Mouse (Mus musculus) hindbrain, embryonic 14.5 days (tissue): ENCODE data around the gene Pdf. TPM values are rescaled to one million over a fixed set of nuclear protein-coding genes. Genes with fewer than 3 reads are reported as not detected.
A peak's percentile ranks its signal among the peaks of the same experiment; 100 is the strongest.

Experiments
- ATAC-seq: fragments of 200-750 bp; cut with Nextera tagmentation; 2 replicates; pipeline ENCODE4 v1.8.0; 2017; ENCODE audit warnings: moderate number of reproducible peaks, mild to moderate bottlenecking, moderate TSS enrichment, moderate library complexity; ENCODE audit not compliant: low FRiP score
- DNase-seq: peaks from one replicate; pipeline ENCODE4 v3.0.0-alpha.2; 2015; ENCODE audit warnings: low spot score
- H3K27ac ChIP-seq: fragments of 300-500 bp; sonication (generic); 2 replicates; pipeline ENCODE4 v1.5.1; 2014; ENCODE audit warnings: mild to moderate bottlenecking, moderate library complexity
- H3K27me3 ChIP-seq: fragments of 300-500 bp; sonication (generic); 2 replicates; pipeline ENCODE4 v1.6.1; 2014; ENCODE audit warnings: mild to moderate bottlenecking, low read length, mixed read lengths; ENCODE audit not compliant: control insufficient read depth, insufficient read depth
- H3K36me3 ChIP-seq: fragments of 300-500 bp; sonication (generic); replicated peaks from 2 replicates; pipeline ENCODE4 v1.6.1; 2014; ENCODE audit not compliant: control insufficient read depth, insufficient read depth
- H3K4me1 ChIP-seq: fragments of 300-500 bp; sonication (generic); replicated peaks from 2 replicates; pipeline ENCODE4 v1.6.1; 2014; ENCODE audit warnings: antibody characterized with exemption, low read length, mixed read lengths; ENCODE audit not compliant: control insufficient read depth, insufficient read depth
- H3K4me2 ChIP-seq: fragments of 300-500 bp; sonication (generic); replicated peaks from 2 replicates; pipeline ENCODE4 v1.6.1; 2014; ENCODE audit warnings: mild to moderate bottlenecking, moderate library complexity
- H3K4me3 ChIP-seq: fragments of 300-500 bp; sonication (generic); replicated peaks from 2 replicates; pipeline ENCODE4 v1.5.1; 2014; ENCODE audit warnings: mild to moderate bottlenecking, low read length
- H3K9ac ChIP-seq: fragments of 300-500 bp; sonication (generic); 2 replicates; pipeline ENCODE4 v1.6.1; 2014
- H3K9me3 ChIP-seq: fragments of 300-500 bp; sonication (generic); 2 replicates; pipeline ENCODE4 v1.6.1; 2016; ENCODE audit warnings: low read length; ENCODE audit not compliant: control insufficient read depth
- WGBS: fragments of 180-500 bp; shearing (Covaris S2); extraction: QIAGEN DNeasy Blood & Tissue Kit; methylation state at CpG from one replicate; pipeline ENCODE4 v1.1.7; 2014; 5-methylcytosine and 5-hydroxymethylcytosine counted together
- polyA plus RNA-seq: library from polyadenylated mRNA; unstranded; fragments of >200 nt; fragmentation: Nextera tagmentation; extraction: Ambion mirVana; gene quantifications from 2 replicates; pipeline ENCODE4 v1.2.1, GENCODE M21; 2014

Gene Pdf
- polyA plus RNA-seq, result 32.1 and 32.3 TPM in 2 replicates

DNA sequence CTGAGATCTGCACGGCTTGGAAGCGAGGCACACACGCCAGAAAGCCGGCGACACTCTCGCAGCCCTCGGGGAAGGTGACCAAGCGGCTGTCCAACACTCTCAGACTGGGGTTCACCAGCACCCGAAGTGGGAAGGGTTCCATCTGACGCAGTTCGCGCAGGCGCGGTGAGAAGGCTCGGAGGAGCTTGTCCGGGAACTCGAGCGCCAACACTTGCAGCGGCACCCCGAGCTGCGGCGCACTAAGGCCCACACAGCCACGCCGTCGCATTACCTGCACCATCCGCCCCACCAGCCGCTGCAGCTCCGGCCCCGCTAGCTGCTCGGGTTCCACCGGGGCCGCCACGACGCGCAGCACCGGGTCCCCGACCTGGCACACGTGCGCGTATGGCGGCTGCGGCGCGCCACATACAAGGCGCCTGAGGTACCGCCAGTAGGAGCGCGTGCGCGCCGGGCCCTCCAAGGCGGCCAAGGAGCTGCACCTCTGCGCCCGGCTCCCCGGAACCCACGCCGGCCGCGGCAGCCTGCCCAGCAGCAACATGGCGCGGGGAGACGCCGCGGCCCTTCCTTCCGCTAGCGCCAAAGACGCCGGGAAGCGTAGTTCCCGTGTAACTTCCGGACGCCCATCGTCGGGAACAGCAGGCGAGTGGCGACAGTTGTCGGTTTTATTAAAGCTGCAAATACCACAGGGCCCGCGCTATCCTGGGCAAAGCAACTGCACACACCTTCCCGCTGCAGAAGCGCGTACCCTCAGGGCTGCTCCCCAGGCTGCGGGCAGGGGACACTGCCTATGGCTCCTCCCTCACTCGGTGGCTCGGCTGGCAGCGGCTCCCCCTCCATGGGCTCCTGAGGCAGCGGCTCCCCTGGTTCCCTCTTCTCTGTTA is at the start of gene Pdf:
Pdf (minus strand) TSS at position 554 of the 881 bp plus-strand sequence.
- peaks cover 17% of the 10 kb centered on the region; the same call in 1 of the 2 replicates for H3K4me1 ChIP-seq
- under 1% methylated on average over 84 of the region's 87 CpGs for WGBS
- peak within 1 kb of the TSS; percentile 90 for H3K27ac ChIP-seq
- no peaks in the 10 kb centered on the region for H3K9me3 ChIP-seq
- ATAC-seq (peak; percentile 86), DNase-seq (peak; percentile 78)
- H3K27me3 ChIP-seq, result no peaks in the 10 kb centered on the region
- peak within 1 kb of the TSS; percentile 80 for H3K4me3 ChIP-seq
- H3K4me2 ChIP-seq, result peak within 1 kb of the TSS; percentile 92
- H3K36me3 ChIP-seq, result peaks cover 79% of the 10 kb centered on the region
- H3K9ac ChIP-seq, result peak within 1 kb of the TSS; percentile 90

DNA sequence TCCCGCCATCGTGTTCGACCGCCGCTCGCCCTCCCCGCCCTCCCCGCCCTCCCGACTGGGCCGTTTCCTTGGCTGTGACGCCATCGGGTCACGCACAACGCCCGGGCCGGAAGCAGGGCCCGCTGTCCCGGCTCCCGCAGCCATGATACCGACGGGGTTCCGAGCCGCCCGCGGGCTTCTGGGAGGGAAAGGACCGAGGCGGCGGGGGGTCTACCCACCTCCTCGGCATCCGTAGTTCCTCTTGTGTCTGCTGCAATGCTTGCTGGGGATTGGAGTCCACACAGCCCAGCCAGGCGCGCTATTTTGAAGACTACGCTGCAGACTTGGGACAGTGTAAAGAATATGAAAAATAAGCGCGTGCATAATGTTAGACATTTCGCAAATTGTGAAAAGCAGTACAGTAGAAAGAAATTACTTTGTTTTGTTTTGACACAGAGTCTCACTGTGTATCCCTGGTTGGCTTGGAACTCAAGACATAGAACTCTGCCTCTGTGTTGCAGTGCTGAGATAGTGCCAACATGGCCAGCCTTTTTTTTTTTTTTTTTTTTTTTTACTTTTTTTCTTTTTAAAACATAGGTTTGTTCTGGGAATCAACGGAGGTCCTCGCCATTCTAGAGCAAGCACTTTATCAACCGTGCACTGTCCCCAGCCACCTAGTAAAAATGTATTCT is 48.1 kb upstream of the Pdf start, which contains the start of gene Terf2:
Terf2 (minus strand) TSS at position 182 of the 671 bp plus-strand sequence.
- peak; percentile 95 for ATAC-seq
- peak within 1 kb of the TSS; percentile 74 for H3K4me2 ChIP-seq
- no peaks in the 10 kb centered on the region for H3K27me3 ChIP-seq
- H3K36me3 ChIP-seq, result 0 out of 2 replicates have a peak, but pooled peaks cover 4% of the 10 kb centered on the region
- peak within 1 kb of the TSS; percentile 88 for H3K9ac ChIP-seq
- H3K9me3 ChIP-seq, result no peaks in the 10 kb centered on the region
- peaks cover 18% of the 10 kb centered on the region for H3K4me1 ChIP-seq
- peak; percentile 97 for DNase-seq
- H3K27ac ChIP-seq, result peak within 1 kb of the TSS; percentile 89
- 4% methylated on average over 39 of the region's 39 CpGs for WGBS
- peak within 1 kb of the TSS; percentile 86 for H3K4me3 ChIP-seq

DNA sequence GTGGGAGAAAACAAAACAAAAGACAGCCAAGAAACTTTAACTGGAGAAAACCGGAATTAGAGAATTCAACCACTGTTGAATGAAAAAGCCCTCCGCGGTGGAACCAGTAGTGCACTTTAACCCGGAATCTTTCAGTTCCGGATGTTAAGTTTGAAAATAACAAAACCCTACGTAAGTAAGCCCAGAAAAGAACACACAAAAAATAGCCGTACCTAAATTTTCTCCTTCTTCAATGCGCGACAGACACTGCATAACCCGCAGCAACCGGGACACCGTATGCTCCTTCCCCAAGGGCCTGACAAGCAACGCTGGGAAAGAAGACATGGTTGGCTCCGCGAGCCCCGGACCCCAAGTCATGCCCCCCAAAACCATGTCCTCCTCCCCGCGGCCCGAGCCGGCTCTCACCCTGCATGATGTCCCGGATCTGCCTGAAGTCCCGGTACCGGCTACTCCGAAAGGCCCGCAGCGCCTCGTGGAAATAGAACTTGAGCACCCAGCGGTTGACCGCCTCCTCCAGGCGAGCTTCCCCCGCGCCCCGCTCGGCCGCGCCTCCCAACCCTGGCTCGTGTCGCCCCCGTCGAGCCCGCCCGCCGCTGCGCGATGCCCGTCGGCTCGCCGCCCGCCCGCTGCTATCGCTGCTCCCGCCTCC is 47.4 kb upstream of the Pdf start:
- no peaks in the 10 kb centered on the region for H3K27me3 ChIP-seq
- H3K36me3 ChIP-seq, result 0 out of 2 replicates have a peak, but pooled peaks cover 8% of the 10 kb centered on the region
- under 1% methylated on average over 47 of the region's 53 CpGs for WGBS
- ATAC-seq, result peak; percentile 83; the same call in 1 of the 2 replicates
- H3K9me3 ChIP-seq, result no peaks in the 10 kb centered on the region
- peak overlapping the region; percentile 74 for H3K4me2 ChIP-seq
- H3K4me3 ChIP-seq, result peak overlapping the region; percentile 86
- DNase-seq, result peak; percentile 38
- H3K9ac ChIP-seq, result peak overlapping the region; percentile 88
- peaks cover 18% of the 10 kb centered on the region for H3K4me1 ChIP-seq
- H3K27ac ChIP-seq, result peak overlapping the region; percentile 89

DNA sequence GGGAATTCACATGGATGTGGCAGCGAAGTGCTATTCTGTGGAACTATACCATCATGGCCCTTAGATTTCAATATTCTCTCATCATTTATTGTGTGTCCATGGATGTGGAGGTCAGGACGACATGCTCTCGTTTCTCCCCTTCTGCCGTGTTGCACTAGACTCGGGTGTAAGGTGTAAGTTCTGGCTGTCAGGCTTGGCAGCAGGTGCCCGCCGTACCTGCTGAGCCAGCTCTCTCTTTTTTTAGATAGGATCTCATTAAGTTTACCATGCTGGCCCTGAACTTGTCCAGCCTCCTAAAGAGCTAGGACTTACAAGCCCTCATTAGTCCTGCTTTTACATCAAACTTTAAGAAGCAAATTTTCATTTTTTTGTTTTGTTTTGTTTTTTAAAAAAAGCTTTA is 42.1 kb upstream of the Pdf start:
- H3K27me3 ChIP-seq, result no peaks in the 10 kb centered on the region
- H3K9me3 ChIP-seq, result no peaks in the 10 kb centered on the region
- no peak overlapping the region for H3K4me2 ChIP-seq
- WGBS, result 95% methylated on average over 7 of the region's 7 CpGs
- no peak overlapping the region for H3K4me3 ChIP-seq
- peaks cover 18% of the 10 kb centered on the region for H3K4me1 ChIP-seq
- ATAC-seq (no peak), DNase-seq (no peak)
- no peak overlapping the region for H3K9ac ChIP-seq
- H3K27ac ChIP-seq, result no peak overlapping the region
- peaks cover 43% of the 10 kb centered on the region for H3K36me3 ChIP-seq

DNA sequence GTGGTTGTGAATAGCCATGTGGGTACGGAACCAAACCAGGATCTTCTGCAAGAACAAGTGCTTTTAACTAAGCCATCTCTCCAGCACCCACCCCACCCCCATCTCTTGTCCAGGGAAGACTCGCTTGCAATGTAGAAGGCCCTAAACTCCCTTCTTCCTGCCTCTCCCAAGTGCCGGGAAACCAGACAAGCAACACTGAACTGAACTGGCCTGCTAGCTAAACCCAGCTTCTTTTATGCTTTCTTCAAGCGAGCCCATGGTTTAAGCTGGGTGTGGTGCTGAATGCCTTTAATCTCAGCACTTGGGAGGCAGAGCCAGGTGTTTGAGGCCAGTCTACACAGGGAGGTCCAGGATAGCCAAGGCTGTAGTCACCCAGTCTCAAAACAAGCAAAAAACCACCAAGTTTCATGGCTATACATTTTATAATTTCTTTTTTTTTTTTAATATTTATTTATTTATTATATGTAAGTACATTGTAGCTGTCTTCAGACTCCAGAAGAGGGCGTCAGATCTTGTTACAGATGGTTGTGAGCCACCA is 40.2 kb upstream of the Pdf start:
- H3K4me1 ChIP-seq, result no peaks in the 10 kb centered on the region
- H3K27ac ChIP-seq, result no peak overlapping the region
- H3K4me3 ChIP-seq, result no peak overlapping the region
- no peak overlapping the region for H3K9ac ChIP-seq
- no peak for ATAC-seq
- DNase-seq, result no peak
- no peaks in the 10 kb centered on the region for H3K27me3 ChIP-seq
- WGBS, result 97% methylated on average over 5 of the region's 5 CpGs
- no peak overlapping the region for H3K4me2 ChIP-seq
- H3K36me3 ChIP-seq, result peaks cover 52% of the 10 kb centered on the region
- no peaks in the 10 kb centered on the region for H3K9me3 ChIP-seq

DNA sequence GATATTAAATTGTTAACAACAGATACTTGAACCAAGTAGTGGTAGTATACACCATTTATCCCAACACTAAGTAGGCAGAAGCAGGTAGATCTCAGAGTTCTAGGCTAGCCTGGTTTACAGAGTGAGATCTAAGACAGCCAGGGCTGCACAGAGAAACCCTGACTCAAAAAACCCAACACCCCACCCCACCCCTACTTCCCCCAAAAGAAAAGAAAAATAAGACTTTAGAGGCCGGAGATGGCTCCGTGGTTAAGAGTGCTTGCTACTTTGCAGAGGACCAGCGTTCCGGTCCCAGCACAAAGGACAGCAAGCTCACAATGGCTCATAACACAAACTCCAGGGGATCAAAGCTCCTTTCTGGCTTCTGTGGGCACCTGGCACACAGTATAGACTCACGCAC is 37.6 kb upstream of the Pdf start:
- over 99% methylated on average over 5 of the region's 5 CpGs for WGBS
- Histone ChIP-seq H3K36me3 (peaks cover 76% of the 10 kb centered on the region), H3K27me3 (no peaks in the 10 kb centered on the region), H3K4me2 (no peak overlapping the region), H3K27ac (no peak overlapping the region), H3K4me3 (no peak overlapping the region), H3K4me1 (no peaks in the 10 kb centered on the region), H3K9ac (no peak overlapping the region), H3K9me3 (no peaks in the 10 kb centered on the region)
- ATAC-seq, result no peak
- DNase-seq, result no peak

DNA sequence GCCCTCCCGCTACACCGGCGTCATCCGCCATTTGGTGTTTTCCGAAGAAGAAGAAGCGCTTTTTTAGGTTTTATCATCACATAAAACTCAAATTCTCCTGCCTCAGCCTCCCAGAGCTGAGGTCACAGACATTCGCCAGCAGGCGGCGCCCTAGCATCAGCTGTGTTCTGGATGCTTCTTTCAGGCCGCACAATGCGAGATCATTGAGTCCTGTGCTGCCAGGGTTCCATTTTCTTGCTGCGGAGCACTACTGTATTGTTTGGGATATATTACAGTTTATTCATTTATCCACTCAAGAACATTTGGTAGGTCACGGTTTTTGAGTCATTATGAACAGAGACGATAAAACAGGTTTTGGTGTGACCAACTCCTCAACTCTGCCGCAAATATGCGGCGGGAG is 36.9 kb upstream of the Pdf start:
- DNase-seq (no peak), ATAC-seq (no peak)
- no peaks in the 10 kb centered on the region for H3K27me3 ChIP-seq
- no peaks in the 10 kb centered on the region for H3K9me3 ChIP-seq
- no peak overlapping the region for H3K4me2 ChIP-seq
- no peak overlapping the region for H3K4me3 ChIP-seq
- no peaks in the 10 kb centered on the region for H3K4me1 ChIP-seq
- H3K9ac ChIP-seq, result no peak overlapping the region
- WGBS, result 97% methylated on average over 17 of the region's 17 CpGs
- H3K27ac ChIP-seq, result no peak overlapping the region
- peaks cover 76% of the 10 kb centered on the region for H3K36me3 ChIP-seq

DNA sequence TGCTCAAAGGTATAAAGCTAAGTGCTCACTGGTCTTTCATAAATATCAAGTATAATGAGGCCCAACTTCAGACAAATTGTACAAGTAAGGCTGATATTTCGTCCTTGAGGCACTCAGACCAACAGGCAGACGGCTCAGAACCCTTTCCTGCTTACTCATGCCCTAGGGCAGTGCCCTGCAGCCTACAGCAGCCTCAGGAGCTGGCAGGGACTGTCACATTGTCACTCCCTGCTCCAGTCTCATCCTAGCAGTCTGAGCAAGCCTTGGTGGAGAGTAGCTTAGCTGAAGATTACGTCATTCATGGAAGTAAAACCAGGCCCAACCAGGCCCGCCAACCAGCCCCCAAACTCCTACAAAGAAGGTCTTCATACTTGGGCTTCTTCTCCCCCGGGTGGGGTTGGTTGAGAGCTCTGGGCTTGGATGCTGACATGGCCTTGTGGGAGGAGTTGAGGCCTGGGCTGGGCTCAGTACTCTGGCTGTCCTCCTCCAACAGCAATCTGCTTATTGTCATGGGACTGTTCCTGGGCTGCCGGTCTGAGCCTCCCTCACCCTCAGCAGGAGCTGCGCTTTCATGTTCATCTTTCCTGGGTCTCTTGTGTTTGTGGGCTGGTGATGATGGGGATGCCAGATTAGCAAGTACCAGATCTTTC is 27.9 kb upstream of the Pdf start:
- Histone ChIP-seq H3K4me2 (no peak overlapping the region), H3K36me3 (peaks cover 99% of the 10 kb centered on the region), H3K27me3 (no peaks in the 10 kb centered on the region), H3K4me1 (no peaks in the 10 kb centered on the region), H3K9ac (no peak overlapping the region), H3K9me3 (no peaks in the 10 kb centered on the region), H3K4me3 (no peak overlapping the region), H3K27ac (no peak overlapping the region)
- no peak for DNase-seq
- WGBS, result 97% methylated on average over 7 of the region's 7 CpGs
- no peak for ATAC-seq
